Mouse (Mus musculus) heart, adult 2 months (tissue): ENCODE results near the gene Tbc1d7. TPM values are rescaled to one million over a fixed set of nuclear protein-coding genes. Genes with fewer than 3 reads are reported as not detected.
A peak's percentile ranks its signal among the peaks of the same experiment; 100 is the strongest.

ENCODE experiments used
- DNase-seq, 2 experiments: peaks; one replicate each; pipeline ENCODE4 v3.0.0; 2021
- H3K27ac ChIP-seq: fragments of 200-600 bp; 2 replicates; pipeline ENCODE4 v1.8.1; 2022
- H3K27me3 ChIP-seq: fragments of 200-500 bp; 2 replicates; pipeline ENCODE4 v1.6.1; 2012; ENCODE audit warnings: mild to moderate bottlenecking, low read length, inconsistent platforms, mixed read lengths; ENCODE audit not compliant: control insufficient read depth, insufficient read depth
- H3K36me3 ChIP-seq: fragments of 200-500 bp; 2 replicates; pipeline ENCODE4 v1.6.1; 2012; ENCODE audit warnings: low read length, inconsistent platforms; ENCODE audit not compliant: control insufficient read depth, insufficient read depth
- H3K4me1 ChIP-seq: fragments of 200-500 bp; 2 replicates; pipeline ENCODE4 v1.6.1; 2011; ENCODE audit warnings: low read length; ENCODE audit not compliant: control insufficient read depth, insufficient read depth
- H3K4me3 ChIP-seq: fragments of 200-600 bp; 2 replicates; pipeline ENCODE4 v1.8.1; 2022
- H3K79me2 ChIP-seq: fragments of 200-500 bp; replicated peaks from 2 replicates; pipeline ENCODE4 v1.6.1; 2012; ENCODE audit warnings: mild to moderate bottlenecking, inconsistent platforms, low read length, moderate library complexity, mixed read lengths; ENCODE audit not compliant: control insufficient read depth, insufficient read depth
- H3K9ac ChIP-seq: fragments of 200-500 bp; 2 replicates; pipeline ENCODE4 v1.6.1; 2012; ENCODE audit warnings: low read depth, mild to moderate bottlenecking, control low read depth, inconsistent platforms, low read length, mixed read lengths
- CTCF ChIP-seq: fragments of 200-600 bp; IDR thresholded peaks from 2 replicates; pipeline ENCODE4 v1.8.1; 2022; ENCODE audit warnings: antibody characterized with exemption, mild to moderate bottlenecking, moderate library complexity
- EP300 ChIP-seq: fragments of 200-500 bp; IDR thresholded peaks from 2 replicates; pipeline ENCODE4 v1.6.1; 2011; ENCODE audit warnings: low read depth, low read length, control low read depth; ENCODE audit not compliant: insufficient read depth
- POLR2A ChIP-seq: fragments of 200-500 bp; IDR thresholded peaks from 2 replicates; pipeline ENCODE4 v1.6.1; 2011; ENCODE audit warnings: mild to moderate bottlenecking, low read depth, low read length, control low read depth; ENCODE audit not compliant: insufficient read depth
- WGBS: fragments of 180-500 bp; shearing (Covaris S2); methylation state at CpG from one replicate; pipeline ENCODE4 v1.1.7; 2018; 5-methylcytosine and 5-hydroxymethylcytosine counted together
- intact Hi-C: fragments of 180-260 bp; cut with DNase I; formaldehyde crosslinking; loops from one replicate; pipeline ENCODE4 v1.15.1; 2025
- polyA plus RNA-seq: library from polyadenylated mRNA; depleted of rRNA; stranded (reverse); fragments of >200 nt; gene quantifications from 2 replicates; pipeline ENCODE4 v1.2.3, GENCODE M21; 2012
- total RNA-seq, 2 experiments: library from RNA; stranded (reverse); gene quantifications; 2 replicates each; pipeline ENCODE4 v1.2.3; 2021

Gene Tbc1d7
- total and polyA plus RNA-seq, 3 experiments: 28.5 to 34.1 (median 28.8) TPM

DNA sequence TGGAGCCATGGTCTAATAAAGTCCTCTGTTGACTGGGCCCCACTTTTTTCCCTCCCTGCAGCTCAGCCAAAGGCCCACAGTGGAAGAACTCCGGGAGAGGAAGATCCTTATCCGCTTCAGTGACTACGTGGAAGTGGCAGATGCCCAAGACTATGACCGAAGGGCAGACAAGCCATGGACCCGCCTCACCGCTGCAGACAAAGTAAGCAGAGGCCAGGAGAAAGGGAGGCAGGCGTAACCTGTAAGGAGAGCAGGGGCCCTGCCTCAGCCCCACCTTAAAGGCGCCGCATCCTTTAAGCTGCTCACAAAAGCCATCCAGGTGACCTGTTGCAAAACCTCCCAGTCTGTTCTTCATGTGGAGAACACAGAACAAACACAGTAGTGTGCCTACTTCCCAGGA lies 38.4 kb downstream of the Tbc1d7 start:
- no peaks in the 10 kb centered on the region for H3K79me2 ChIP-seq
- no peak overlapping the region for H3K4me3 ChIP-seq
- H3K27me3 ChIP-seq: no peaks in the 10 kb centered on the region
- H3K4me1 ChIP-seq: peaks cover 11% of the 10 kb centered on the region
- WGBS: 51% methylated on average over 9 of the region's 9 CpGs
- H3K27ac ChIP-seq: peak overlapping the region; percentile 93
- peaks cover 14% of the 10 kb centered on the region for H3K36me3 ChIP-seq
- TF ChIP-seq CTCF: no peak
- no peak for TF ChIP-seq EP300
- no peak for TF ChIP-seq POLR2A
- H3K9ac ChIP-seq: no peak overlapping the region
- intact Hi-C loops: no loop called here
- no peak for DNase-seq

DNA sequence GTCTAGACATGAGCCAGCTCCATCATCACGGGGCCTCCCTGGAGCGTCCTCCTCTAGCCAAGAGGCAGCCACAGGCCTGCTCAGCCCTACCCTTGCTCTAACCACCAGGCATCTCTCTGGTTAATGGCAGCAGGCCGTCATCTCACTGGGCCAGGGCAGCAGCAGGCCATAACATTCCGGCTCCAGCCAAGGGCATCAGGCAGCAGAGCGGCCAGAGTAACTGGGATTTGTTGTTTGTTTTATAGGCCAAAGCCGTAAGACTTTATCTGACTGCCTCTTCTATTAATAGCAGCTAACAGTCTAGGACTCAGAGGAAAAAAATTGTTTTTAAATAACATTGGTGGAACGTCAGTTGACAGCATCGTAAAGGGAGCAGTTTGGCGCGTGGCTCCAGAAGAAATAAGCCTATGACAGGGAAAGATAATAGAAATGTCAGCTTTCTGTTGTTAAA lies 39.5 kb downstream of the Tbc1d7 start:
- H3K4me1 ChIP-seq: peaks cover 11% of the 10 kb centered on the region
- intact Hi-C loops: no loop called here
- peak overlapping the region; percentile 63 for H3K9ac ChIP-seq
- peaks cover 14% of the 10 kb centered on the region for H3K36me3 ChIP-seq
- 32% methylated on average over 10 of the region's 10 CpGs for WGBS
- peak; percentile 62 to 69 for DNase-seq
- no peaks in the 10 kb centered on the region for H3K79me2 ChIP-seq
- H3K27me3 ChIP-seq: no peaks in the 10 kb centered on the region
- H3K4me3 ChIP-seq: no peak overlapping the region
- TF ChIP-seq EP300 (0 out of 2 replicates have a peak, but pooled peaks have one; percentile 42), POLR2A (no peak)
- H3K27ac ChIP-seq: peak overlapping the region; percentile 93

DNA sequence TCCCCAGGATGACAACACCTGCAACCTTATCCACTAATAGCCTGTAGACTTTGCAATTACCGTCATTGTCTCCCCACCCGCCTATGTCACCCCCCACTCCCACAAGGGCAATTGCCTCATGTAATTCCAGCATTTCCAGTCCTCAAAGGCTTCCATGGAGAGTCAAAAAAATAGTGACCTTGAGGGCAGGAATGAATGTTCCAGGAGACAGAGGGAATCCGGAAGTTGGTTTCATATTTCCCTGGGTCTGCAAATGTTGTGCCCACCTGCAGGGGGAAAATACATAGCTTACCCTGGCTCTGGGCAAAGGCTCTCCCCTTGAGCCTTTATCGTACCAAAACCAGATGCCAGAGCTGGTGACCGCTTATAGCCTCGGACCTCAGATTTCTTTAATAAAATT lies 41.1 kb downstream of the Tbc1d7 start:
- Histone ChIP-seq H3K27ac (peak overlapping the region; percentile 93), H3K79me2 (no peaks in the 10 kb centered on the region), H3K27me3 (no peaks in the 10 kb centered on the region), H3K4me1 (peaks cover 11% of the 10 kb centered on the region), H3K9ac (no peak overlapping the region), H3K4me3 (no peak overlapping the region), H3K36me3 (peaks cover 17% of the 10 kb centered on the region)
- intact Hi-C loops: no loop called here
- 84% methylated on average over 6 of the region's 6 CpGs for WGBS
- no peak for DNase-seq
- TF ChIP-seq EP300: no peak
- no peak for TF ChIP-seq CTCF
- no peak for TF ChIP-seq POLR2A

DNA sequence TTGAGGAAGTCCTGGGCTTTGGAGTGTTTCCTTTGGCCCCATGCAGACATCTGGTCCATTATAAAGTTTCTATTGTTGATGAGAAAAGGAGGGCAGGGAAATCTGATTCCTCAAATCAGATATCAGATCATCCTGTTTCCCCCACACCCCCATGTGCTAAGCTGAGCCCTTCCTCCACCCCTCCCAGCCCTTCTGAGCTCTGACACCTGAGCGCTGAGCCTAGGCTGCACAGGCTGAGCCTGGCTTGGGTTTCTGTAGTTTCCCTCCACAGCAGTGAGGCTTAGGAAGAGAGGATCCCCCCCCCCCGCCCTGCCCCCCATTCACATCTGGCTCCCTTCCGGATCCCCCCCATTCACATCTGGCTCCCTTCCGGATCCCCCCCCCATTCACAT lies 46.6 kb downstream of the Tbc1d7 start:
- no peaks in the 10 kb centered on the region for H3K27me3 ChIP-seq
- DNase-seq: no peak
- H3K79me2 ChIP-seq: no peaks in the 10 kb centered on the region
- peak overlapping the region; percentile 60 for H3K27ac ChIP-seq
- WGBS: 47% methylated on average over 4 of the region's 4 CpGs
- H3K36me3 ChIP-seq: peaks cover 3% of the 10 kb centered on the region; the same call in 1 of the 2 replicates
- H3K4me3 ChIP-seq: no peak overlapping the region
- TF ChIP-seq POLR2A: no peak
- no peak for TF ChIP-seq CTCF
- no peak for TF ChIP-seq EP300
- H3K9ac ChIP-seq: no peak overlapping the region
- H3K4me1 ChIP-seq: peaks cover 6% of the 10 kb centered on the region
- intact Hi-C loops: no loop called here

DNA sequence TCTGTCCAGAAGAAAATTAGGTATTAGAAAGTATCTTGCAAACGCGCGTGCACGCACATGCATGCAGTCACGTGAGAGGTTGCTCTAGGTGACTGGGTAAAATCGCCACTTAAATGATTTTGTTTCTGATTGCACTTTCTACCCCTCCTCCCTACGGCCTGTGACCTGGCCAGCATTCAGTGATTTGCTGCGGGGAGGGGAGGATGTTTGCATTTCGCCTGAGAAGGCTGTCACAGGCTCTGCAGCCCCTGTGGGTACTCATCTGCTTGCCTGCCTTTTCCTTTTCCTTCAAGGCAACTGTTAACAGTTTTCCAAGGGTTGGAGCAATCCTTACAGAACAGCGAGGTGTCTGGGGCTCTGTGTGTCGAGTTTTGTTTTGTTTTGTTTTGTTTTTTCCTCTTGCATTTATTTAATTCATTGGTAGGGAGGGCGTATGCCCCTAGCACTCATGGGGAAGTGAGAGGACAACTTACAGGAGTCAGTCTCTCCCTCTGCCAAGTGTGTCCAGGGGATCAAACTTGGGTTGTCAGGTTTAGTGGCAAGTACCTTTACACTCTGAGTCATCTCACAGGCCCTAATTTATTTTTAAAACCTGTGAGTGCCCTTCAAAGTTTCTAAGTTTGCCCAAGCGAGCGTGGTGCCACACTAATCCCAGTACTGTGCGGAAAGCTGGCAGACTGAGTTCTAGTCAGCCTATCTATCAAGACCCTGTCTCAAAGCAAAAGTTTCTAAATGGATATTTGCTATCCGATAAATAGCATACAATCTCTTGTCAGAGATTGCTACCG lies 47.2 kb downstream of the Tbc1d7 start:
- TF ChIP-seq EP300 (no peak), CTCF (no peak), POLR2A (no peak)
- H3K9ac ChIP-seq: no peak overlapping the region
- no peaks in the 10 kb centered on the region for H3K79me2 ChIP-seq
- DNase-seq: no peak
- no peak overlapping the region for H3K4me3 ChIP-seq
- peaks cover 6% of the 10 kb centered on the region for H3K4me1 ChIP-seq
- 43% methylated on average over 17 of the region's 17 CpGs for WGBS
- peak overlapping the region; percentile 60 for H3K27ac ChIP-seq
- intact Hi-C loops: no loop called here
- H3K27me3 ChIP-seq: no peaks in the 10 kb centered on the region
- H3K36me3 ChIP-seq: peaks cover 3% of the 10 kb centered on the region; the same call in 1 of the 2 replicates

DNA sequence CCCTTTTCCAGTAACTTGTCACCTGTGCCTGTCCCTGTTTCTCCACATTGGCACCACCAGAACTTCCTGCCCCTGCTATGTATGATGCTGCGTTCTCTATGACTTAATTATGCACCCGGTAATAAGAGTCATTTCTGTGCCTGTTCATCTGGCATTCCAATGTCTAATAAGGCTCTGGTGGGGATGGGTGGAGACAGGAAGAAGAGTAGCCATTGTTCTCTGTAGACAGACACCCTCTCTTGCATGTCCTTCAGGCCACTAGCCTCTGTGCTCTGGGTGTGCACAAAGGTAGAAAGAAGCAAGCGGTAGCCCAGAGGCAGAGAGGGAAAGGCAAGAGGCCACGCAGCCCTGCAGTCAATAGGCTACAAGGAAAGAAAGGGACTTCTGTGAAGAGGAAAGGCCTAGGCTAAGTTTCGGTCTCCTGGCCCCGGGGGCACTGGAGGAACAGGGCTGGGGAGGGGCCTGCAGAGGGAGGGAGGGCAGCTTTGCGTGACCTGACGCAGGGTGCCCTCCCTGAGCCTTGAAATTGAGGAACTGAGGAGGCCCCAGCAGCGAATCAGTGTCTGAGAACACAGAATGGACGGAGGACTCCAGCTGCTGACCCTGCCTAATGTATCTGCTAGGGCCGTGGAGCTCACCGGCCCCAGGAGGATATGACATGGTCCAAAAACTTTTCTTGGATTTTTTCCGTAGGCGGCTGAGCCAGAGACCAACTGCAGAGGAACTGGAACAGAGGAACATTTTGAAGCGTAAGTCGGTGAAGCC lies 48.8 kb downstream of the Tbc1d7 start:
- Histone ChIP-seq H3K79me2 (no peaks in the 10 kb centered on the region), H3K4me3 (peak overlapping the region; percentile 31), H3K27ac (peak overlapping the region; percentile 64), H3K36me3 (peaks cover 3% of the 10 kb centered on the region; the same call in 1 of the 2 replicates), H3K4me1 (peaks cover 6% of the 10 kb centered on the region), H3K9ac (peak overlapping the region; percentile 49), H3K27me3 (no peaks in the 10 kb centered on the region)
- TF ChIP-seq EP300 (no peak), POLR2A (0 out of 2 replicates have a peak, but pooled peaks have one; percentile 6)
- 41% methylated on average over 16 of the region's 16 CpGs for WGBS
- DNase-seq: peak; percentile 52 to 61
- intact Hi-C loops: no loop called here
